Mouse (Mus musculus) forebrain, embryonic 13.5 days (tissue): ENCODE results near the gene Vwa8. TPM values are rescaled to one million over a fixed set of nuclear protein-coding genes. Genes with fewer than 3 reads are reported as not detected.

Experiments used
- ATAC-seq: fragments of 200-750 bp; cut with Nextera tagmentation; 2 replicates; pipeline ENCODE4 v1.8.0; 2017
- H3K27ac ChIP-seq: fragments of 300-500 bp; sonication (generic); 2 replicates; pipeline ENCODE4 v1.5.1; 2015; ENCODE audit warnings: inconsistent platforms, mild to moderate bottlenecking, moderate library complexity
- H3K27me3 ChIP-seq: fragments of 300-500 bp; sonication (generic); 2 replicates; pipeline ENCODE4 v1.6.1; 2015; ENCODE audit warnings: mild to moderate bottlenecking, inconsistent platforms
- H3K36me3 ChIP-seq: fragments of 300-500 bp; sonication (generic); 2 replicates; pipeline ENCODE4 v1.6.1; 2015; ENCODE audit warnings: mild to moderate bottlenecking, inconsistent platforms; ENCODE audit not compliant: poor library complexity, severe bottlenecking
- H3K4me1 ChIP-seq: fragments of 300-500 bp; sonication (generic); 2 replicates; pipeline ENCODE4 v1.6.1; 2015; ENCODE audit warnings: inconsistent platforms
- H3K4me2 ChIP-seq: fragments of 300-500 bp; sonication (generic); 2 replicates; pipeline ENCODE4 v1.6.1; 2015; ENCODE audit warnings: inconsistent platforms, mild to moderate bottlenecking, moderate library complexity
- H3K4me3 ChIP-seq: fragments of 300-500 bp; sonication (generic); 2 replicates; pipeline ENCODE4 v1.5.1; 2015; ENCODE audit warnings: mild to moderate bottlenecking, inconsistent platforms
- H3K9ac ChIP-seq: fragments of 300-500 bp; sonication (generic); 2 replicates; pipeline ENCODE4 v1.6.1; 2015; ENCODE audit warnings: mild to moderate bottlenecking, inconsistent platforms
- H3K9me3 ChIP-seq: fragments of 300-500 bp; sonication (generic); replicated peaks from 2 replicates; pipeline ENCODE4 v1.6.1; 2016; ENCODE audit warnings: inconsistent platforms
- WGBS: fragments of 180-500 bp; shearing (Covaris S2); methylation state at CpG from one replicate; pipeline ENCODE4 v1.1.7; 2015; 5-methylcytosine and 5-hydroxymethylcytosine counted together
- polyA plus RNA-seq: library from polyadenylated mRNA; unstranded; fragments of >200 nt; fragmentation: Nextera tagmentation; extraction: Ambion mirVana; gene quantifications from 2 replicates; pipeline ENCODE4 v1.2.1, GENCODE M21; 2015

Gene Vwa8
- polyA plus RNA-seq, 1 experiment from 2014 or later = 5.2 TPM

- peaks cover 36% of the 10 kb centered on the region for H3K4me1 ChIP-seq
- H3K27ac ChIP-seq = peak overlapping the region; percentile 1; the same call in 1 of the 2 replicates
- no peaks in the 10 kb centered on the region for H3K36me3 ChIP-seq
- H3K4me3 ChIP-seq = no peak overlapping the region
- no peak overlapping the region for H3K9ac ChIP-seq
- H3K9me3 ChIP-seq = no peaks in the 10 kb centered on the region
- no peaks in the 10 kb centered on the region for H3K27me3 ChIP-seq
- H3K4me2 ChIP-seq = no peak overlapping the region
- whole genome bisulfite sequencing = 54% methylated on average over 14 of the region's 17 CpGs
- peak; percentile 68 for ATAC-seq
These were observed 308.8 kb downstream of the Vwa8 start for GRCm38 (mm10) chr14:79157451-79158218.

GRCm38 (mm10) chr14:79158219-79158521, 309.3 kb downstream of the Vwa8 start:
- no peak overlapping the region for H3K4me3 ChIP-seq
- no peak overlapping the region for H3K27ac ChIP-seq
- H3K36me3 ChIP-seq = no peaks in the 10 kb centered on the region
- H3K9ac ChIP-seq = no peak overlapping the region
- H3K9me3 ChIP-seq = no peaks in the 10 kb centered on the region
- ATAC-seq = no peak
- H3K4me1 ChIP-seq = peaks cover 36% of the 10 kb centered on the region
- no peak overlapping the region for H3K4me2 ChIP-seq
- H3K27me3 ChIP-seq = no peaks in the 10 kb centered on the region
- 91% methylated on average over 12 of the region's 12 CpGs for WGBS

GRCm38 (mm10) chr14:79158673-79159200, 309.9 kb downstream of the Vwa8 start:
- ATAC-seq = peak; percentile 50
- Histone ChIP-seq H3K27me3 (no peaks in the 10 kb centered on the region), H3K4me1 (peaks cover 36% of the 10 kb centered on the region), H3K9ac (no peak overlapping the region), H3K36me3 (no peaks in the 10 kb centered on the region), H3K4me3 (no peak overlapping the region), H3K9me3 (no peaks in the 10 kb centered on the region), H3K27ac (no peak overlapping the region), H3K4me2 (no peak overlapping the region)
- WGBS = 83% methylated on average over 4 of the region's 4 CpGs

DNA sequence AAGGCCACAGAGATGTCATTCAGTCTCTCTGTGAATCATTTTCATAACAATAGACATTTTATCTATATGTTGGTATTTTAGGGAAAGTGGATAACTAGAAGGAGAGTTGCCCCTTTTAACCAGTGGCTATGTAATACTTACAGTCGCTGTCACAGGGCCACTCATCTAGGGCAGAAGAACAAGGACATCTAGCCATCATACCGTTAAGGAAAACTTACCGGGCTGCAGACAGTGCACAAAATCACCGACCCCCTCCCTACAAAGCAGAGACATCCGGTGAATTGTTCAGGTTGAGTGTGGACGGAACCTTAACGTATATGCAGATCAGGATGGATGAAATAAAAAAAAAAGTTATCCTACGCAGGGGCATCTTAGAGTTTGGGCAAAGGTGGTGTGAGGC, 310.6 kb downstream of the Vwa8 start:
- H3K4me3 ChIP-seq = no peak overlapping the region
- H3K36me3 ChIP-seq = 0 out of 2 replicates have a peak, but pooled peaks cover 3% of the 10 kb centered on the region
- H3K27me3 ChIP-seq = no peaks in the 10 kb centered on the region
- ATAC-seq = no peak
- H3K27ac ChIP-seq = no peak overlapping the region
- H3K4me1 ChIP-seq = peaks cover 36% of the 10 kb centered on the region
- no peak overlapping the region for H3K4me2 ChIP-seq
- no peaks in the 10 kb centered on the region for H3K9me3 ChIP-seq
- H3K9ac ChIP-seq = no peak overlapping the region
- 92% methylated on average over 8 of the region's 8 CpGs for WGBS

DNA sequence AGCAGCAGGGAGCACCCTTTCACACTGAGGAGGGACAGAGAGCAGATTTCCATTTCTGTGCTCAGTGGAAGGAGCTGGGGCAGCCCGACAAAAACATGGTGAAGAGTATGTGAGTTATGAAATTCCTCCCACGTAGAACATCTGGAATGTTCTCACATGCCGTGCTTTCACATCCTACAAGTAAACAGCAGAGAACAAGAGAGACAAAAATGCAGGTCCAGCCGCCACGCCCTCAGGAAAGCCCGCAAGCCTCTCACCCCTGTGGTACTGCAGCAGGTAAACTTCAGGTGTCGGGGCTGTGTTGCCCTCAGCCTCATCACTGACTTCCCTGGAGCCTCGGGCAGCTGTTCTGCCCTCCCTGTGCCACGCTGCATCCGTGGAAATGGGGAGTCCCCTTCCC, 311.6 kb downstream of the Vwa8 start:
- no peak for ATAC-seq
- Histone ChIP-seq H3K4me2 (no peak overlapping the region), H3K9me3 (no peaks in the 10 kb centered on the region), H3K9ac (no peak overlapping the region), H3K36me3 (0 out of 2 replicates have a peak, but pooled peaks cover 3% of the 10 kb centered on the region), H3K27ac (no peak overlapping the region), H3K4me1 (peaks cover 28% of the 10 kb centered on the region), H3K4me3 (no peak overlapping the region), H3K27me3 (no peaks in the 10 kb centered on the region)
- 88% methylated on average over 10 of the region's 10 CpGs for WGBS

DNA sequence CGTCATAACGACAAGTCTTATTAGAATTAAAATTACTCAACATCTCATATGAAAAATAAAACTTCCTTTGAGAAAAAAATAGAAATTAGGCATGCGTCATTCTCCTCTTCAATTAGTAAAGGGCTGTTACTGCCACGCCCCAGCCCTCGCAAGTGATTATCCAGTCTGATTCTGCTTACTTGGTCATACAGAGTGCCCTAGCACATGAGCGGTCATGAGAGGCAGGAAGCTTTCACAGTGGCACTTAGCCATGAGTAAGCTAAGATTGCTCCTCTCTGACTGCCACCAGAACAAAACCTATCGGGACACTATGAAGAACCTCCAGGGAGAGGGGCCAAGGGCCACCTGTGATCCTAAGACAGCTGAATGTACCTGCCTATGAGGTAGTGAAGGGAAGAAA, 312.1 kb downstream of the Vwa8 start:
- Histone ChIP-seq H3K4me2 (no peak overlapping the region), H3K4me3 (no peak overlapping the region), H3K9ac (no peak overlapping the region), H3K9me3 (no peaks in the 10 kb centered on the region), H3K4me1 (peaks cover 26% of the 10 kb centered on the region), H3K27me3 (no peaks in the 10 kb centered on the region), H3K36me3 (0 out of 2 replicates have a peak, but pooled peaks cover 3% of the 10 kb centered on the region), H3K27ac (no peak overlapping the region)
- WGBS = 89% methylated on average over 7 of the region's 7 CpGs
- no peak for ATAC-seq

DNA sequence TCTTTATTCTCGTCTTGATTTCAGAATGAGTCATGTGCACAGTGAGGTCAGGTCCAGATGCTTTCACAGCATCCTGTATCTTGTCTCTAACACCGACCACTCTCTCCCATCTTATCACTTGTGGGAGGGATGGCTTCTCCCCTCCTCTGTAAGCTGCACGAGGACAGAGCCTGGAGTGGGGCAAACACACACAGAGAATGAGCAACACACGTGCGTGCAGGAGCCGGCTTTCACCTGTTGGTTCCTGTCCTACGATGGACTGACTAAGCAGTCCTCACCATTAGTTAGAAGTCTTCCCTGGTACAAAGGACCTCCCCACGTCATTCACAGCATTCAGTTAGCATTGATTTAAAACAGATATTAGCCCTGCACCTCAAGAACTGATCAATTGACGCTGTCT, 312.9 kb downstream of the Vwa8 start:
- no peak overlapping the region for H3K9ac ChIP-seq
- no peak overlapping the region for H3K4me2 ChIP-seq
- H3K4me1 ChIP-seq = peaks cover 26% of the 10 kb centered on the region
- H3K9me3 ChIP-seq = no peaks in the 10 kb centered on the region
- ATAC-seq = no peak
- H3K4me3 ChIP-seq = no peak overlapping the region
- H3K36me3 ChIP-seq = 0 out of 2 replicates have a peak, but pooled peaks cover 3% of the 10 kb centered on the region
- 89% methylated on average over 9 of the region's 9 CpGs for WGBS
- no peaks in the 10 kb centered on the region for H3K27me3 ChIP-seq
- no peak overlapping the region for H3K27ac ChIP-seq

GRCm38 (mm10) chr14:79162678-79163077, 313.8 kb downstream of the Vwa8 start:
- no peaks in the 10 kb centered on the region for H3K27me3 ChIP-seq
- H3K36me3 ChIP-seq = 0 out of 2 replicates have a peak, but pooled peaks cover 3% of the 10 kb centered on the region
- 50% methylated on average over 9 of the region's 9 CpGs for WGBS
- H3K4me1 ChIP-seq = peaks cover 17% of the 10 kb centered on the region; the same call in 1 of the 2 replicates
- no peaks in the 10 kb centered on the region for H3K9me3 ChIP-seq
- H3K27ac ChIP-seq = no peak overlapping the region
- H3K4me3 ChIP-seq = no peak overlapping the region
- no peak for ATAC-seq
- no peak overlapping the region for H3K9ac ChIP-seq
- no peak overlapping the region for H3K4me2 ChIP-seq

DNA sequence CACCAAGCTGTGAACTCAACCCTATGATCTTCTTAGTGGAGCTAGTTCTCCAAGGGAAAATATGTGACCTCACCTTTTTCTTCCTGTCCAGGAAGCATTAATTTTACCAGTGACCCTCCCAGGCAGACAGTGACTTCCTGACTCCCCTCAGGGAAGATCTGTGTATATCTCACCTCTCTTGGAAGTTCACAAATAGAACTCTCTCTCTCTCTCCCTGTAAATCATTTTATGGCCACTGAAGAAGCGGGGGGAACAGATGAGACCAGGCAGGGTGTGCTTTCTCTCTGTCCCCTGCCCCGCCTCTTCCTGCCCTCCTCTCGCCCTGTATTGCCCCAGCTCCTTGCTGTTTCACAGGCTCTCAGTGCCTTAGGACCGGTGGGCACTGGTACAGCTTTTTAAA, 315.5 kb downstream of the Vwa8 start:
- H3K27me3 ChIP-seq = no peaks in the 10 kb centered on the region
- 0 out of 2 replicates have a peak, but pooled peaks cover 3% of the 10 kb centered on the region for H3K36me3 ChIP-seq
- no peak overlapping the region for H3K4me3 ChIP-seq
- H3K4me1 ChIP-seq = peaks cover 3% of the 10 kb centered on the region; the same call in 1 of the 2 replicates
- no peak overlapping the region for H3K4me2 ChIP-seq
- WGBS = 89% methylated on average over 4 of the region's 4 CpGs
- no peak overlapping the region for H3K9ac ChIP-seq
- ATAC-seq = no peak
- H3K9me3 ChIP-seq = no peaks in the 10 kb centered on the region
- no peak overlapping the region for H3K27ac ChIP-seq

DNA sequence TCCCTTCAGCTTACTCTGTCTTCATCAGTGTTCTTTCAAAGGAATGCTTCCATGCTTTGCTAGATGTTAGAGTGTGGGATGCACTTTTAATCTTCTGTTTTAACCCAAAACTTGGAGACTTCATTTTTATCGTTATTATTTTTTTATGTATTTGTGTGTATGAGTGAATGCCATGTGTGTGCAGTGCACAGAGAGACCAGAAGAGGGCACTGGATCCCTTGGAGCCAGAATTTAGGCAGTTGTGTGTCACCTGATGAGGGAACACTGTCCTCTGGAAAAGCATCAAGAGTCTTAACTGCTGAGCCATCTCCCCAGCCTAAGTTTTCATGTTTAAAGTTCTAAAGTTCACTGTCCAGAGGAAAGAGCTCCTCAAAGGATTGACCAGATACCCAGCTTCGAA, 316.1 kb downstream of the Vwa8 start:
- Histone ChIP-seq H3K9ac (no peak overlapping the region), H3K4me3 (no peak overlapping the region), H3K4me1 (no peaks in the 10 kb centered on the region), H3K27me3 (no peaks in the 10 kb centered on the region), H3K4me2 (no peak overlapping the region), H3K27ac (no peak overlapping the region), H3K9me3 (no peaks in the 10 kb centered on the region), H3K36me3 (0 out of 2 replicates have a peak, but pooled peaks cover 3% of the 10 kb centered on the region)
- 87% methylated on average over 2 of the region's 2 CpGs for WGBS
- no peak for ATAC-seq

GRCm38 (mm10) chr14:79174526-79174925, 325.7 kb downstream of the Vwa8 start:
- Histone ChIP-seq H3K4me3 (no peak overlapping the region), H3K9me3 (peaks cover 5% of the 10 kb centered on the region; the same call in 1 of the 2 replicates), H3K27me3 (no peaks in the 10 kb centered on the region), H3K36me3 (peaks cover 15% of the 10 kb centered on the region), H3K4me2 (no peak overlapping the region), H3K4me1 (0 out of 2 replicates have a peak, but pooled peaks cover under 1% of the 10 kb centered on the region), H3K9ac (no peak overlapping the region), H3K27ac (no peak overlapping the region)
- 96% methylated on average over 4 of the region's 4 CpGs for WGBS
- no peak for ATAC-seq

DNA sequence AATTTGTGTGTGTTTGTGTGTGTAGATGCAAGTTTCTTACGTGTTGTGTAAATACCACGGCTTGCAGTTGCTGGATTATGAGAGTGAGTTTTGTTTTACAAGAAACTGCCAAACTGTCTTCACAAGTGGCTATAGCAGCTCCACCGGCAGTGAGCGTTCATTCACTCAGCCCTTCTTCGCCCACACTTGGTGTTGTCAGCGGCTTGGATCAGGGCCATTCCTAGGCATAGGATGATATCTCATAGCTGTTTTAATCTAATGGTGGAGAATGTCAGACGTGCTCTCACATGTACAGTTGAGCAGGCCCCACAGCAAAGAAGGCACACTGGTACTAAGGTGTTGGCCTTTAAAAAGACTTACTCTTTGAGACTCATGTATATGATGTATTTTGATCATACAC, 328.9 kb downstream of the Vwa8 start:
- Histone ChIP-seq H3K36me3 (peaks cover 15% of the 10 kb centered on the region), H3K9me3 (peaks cover 5% of the 10 kb centered on the region; the same call in 1 of the 2 replicates), H3K4me2 (no peak overlapping the region), H3K4me3 (no peak overlapping the region), H3K9ac (no peak overlapping the region), H3K4me1 (peaks cover 9% of the 10 kb centered on the region; the same call in 1 of the 2 replicates), H3K27ac (no peak overlapping the region), H3K27me3 (no peaks in the 10 kb centered on the region)
- no peak for ATAC-seq
- 86% methylated on average over 7 of the region's 7 CpGs for WGBS
